Mouse (Mus musculus) T-cell, adult 2 months (primary cell): ENCODE measurements around the gene Tbxa2r.

Experiments used
- DNase-seq: peaks from one replicate; pipeline ENCODE4 v3.0.0; 2022; ENCODE audit warnings: low spot score

Gene Tbxa2r

DNA sequence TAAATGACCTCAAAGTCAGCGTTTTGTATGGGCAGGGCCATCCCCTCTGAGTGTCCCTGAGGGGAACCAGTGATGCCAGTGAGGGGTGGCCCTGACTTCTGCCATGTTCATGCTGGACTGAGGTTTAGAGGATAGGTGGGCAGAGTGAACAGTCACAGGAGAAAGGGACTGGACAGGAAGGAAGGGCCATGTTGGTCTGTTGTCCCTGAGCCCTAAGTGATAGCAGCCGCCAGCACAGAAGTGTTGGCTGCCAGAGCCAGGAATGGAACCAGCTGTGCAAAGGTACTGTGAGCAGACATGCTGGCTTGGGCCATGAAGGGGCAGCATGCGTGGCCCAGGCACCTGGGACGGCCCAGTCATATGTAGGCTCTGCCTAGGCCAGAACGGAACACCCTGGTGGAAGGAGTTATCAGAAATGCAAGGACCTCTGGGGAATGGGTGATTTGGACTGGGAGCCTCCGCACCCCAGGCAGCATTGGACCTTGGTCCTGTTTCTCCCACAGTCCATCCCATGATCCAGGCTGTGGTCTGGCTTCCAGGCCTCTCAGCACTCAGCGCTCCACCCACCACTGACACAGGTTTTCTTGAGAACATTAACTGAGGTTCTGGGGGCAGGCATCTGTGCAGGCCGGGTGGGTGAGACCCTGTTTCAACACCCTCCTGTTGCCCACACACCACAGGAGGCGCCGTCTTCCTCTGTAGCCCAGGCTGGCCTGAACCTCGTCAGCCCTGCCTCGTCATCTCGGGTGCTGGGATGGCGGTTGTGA, 28.8 kb upstream of the Tbxa2r start:
- no peak for DNase-seq

DNA sequence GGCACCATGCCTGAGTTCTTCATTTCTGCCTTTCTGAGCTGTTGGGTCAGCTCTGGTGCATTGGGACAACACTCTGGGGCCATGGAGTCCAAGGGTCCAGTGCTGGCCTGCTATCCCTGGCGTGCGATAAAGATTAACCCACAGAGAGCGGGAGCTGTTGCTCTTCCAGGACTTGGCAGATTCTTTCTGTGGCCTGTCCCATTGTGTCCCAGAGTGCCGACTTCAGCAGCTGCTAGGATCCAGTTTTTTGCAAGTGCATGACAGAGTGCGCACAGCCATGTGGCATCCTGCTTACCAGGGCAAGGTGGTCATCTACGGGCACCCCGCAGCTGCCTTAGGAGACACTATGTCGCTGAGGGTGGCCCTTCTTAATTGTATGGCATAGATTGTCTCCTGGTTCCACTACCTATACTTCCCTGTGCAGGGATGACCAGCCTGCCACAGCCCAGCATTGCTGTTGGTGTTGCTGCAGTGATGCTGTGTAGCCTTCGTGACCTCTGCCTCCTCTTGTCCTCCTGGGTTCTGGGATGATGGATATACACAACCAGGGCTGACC, 28.1 kb upstream of the Tbxa2r start:
- DNase-seq, result no peak

DNA sequence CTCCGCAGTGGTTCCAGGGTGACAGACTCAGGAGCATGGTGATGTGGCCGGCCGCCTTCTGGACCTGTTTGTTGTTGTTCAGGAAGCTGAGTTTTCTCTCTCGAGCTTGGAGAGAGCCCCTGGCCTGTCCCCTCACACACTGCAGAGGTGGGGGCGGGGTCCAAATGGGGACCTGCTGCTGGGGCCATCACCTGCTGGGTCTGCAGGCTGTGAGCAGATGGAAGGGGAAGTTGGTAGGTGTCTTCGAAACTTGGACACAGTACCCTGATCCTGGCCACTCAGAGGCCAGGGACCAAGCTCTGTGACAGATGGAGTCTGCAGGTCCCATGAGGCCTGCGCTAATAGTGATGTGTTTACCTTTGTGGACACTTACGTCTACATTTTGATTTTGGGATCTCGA, 27.2 kb upstream of the Tbxa2r start:
- no peak for DNase-seq

DNA sequence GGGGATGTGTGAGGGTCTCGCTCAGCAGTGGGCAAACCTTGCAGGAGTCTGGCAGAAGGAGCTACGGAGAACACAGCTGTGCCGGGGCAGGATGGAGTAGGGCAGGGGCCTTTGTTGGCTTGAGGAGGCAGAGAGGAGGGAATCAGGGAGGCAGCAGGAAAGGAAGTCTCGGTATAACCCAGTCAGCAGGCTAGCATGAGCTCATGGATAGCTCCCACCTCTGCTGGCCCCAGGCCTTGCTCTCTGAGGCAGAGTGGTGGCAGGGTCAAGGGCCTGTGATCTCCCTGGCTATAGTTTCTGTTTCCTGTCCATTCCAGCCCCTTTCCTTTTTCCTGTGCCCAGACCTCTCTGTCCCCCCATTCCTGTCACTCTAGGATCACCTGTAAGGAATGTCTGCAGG, 26.2 kb upstream of the Tbxa2r start:
- DNase-seq, result no peak

DNA sequence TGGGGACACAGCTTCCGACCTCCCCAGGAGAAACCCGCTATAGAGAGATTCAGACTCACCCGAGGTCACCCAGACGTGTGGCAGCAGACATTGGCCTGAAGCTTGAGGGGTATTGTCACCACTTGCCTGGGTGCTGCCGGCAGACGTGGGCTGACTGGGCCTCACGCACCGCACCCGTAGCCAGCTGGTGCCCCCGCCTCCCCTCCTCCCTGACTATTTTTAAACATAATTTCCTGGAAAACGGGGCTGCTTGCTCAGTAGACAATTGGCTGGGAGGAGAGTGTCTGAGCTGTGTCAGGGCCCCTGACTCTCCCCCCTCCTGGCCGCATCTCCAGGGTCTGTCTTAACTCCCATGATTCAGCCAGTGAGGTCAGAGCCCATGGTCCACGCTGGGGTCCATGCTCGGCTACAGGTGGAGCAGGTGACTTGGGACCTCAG, 25.7 kb upstream of the Tbxa2r start:
- no peak for DNase-seq

DNA sequence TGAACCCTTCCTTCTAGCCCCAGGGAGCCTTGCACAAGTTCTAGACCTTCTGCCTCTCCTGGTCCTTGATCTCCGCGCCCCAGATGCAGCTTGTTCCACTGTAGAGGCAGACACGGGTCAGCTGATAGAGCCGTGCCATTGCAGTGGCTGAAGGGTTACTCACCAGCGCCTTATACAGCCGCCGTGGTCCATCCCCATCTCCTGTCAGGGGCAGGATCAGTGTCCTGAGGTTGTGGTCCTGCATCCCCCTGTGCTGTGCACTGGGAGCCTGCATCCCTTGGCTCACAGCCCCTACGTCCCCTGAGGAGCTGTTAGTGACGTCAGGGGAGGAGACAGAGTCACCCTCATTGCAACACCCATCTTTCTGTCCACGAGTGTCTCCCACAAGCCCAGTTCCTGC, 25.3 kb upstream of the Tbxa2r start:
- DNase-seq, result no peak

DNA sequence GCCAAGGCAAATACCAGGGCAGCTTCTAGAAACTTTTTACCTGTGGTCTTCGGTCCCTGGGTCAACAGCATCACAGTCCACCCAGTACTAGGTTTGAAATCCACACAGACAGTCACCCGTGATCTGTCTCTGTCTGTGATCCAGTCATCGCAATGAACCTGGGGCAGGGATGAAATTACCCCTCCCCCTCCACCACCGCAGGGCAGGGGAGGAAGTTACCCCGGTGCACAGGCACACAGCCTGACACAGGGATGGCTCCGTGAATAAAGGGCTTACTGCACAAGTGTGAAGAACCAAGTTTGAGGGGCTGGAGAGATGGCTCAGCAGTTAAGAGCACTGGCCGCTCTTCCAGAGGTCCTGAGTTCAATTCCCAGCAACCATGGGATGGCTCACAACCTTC, 24.8 kb upstream of the Tbxa2r start:
- DNase-seq, result peak; percentile 64

DNA sequence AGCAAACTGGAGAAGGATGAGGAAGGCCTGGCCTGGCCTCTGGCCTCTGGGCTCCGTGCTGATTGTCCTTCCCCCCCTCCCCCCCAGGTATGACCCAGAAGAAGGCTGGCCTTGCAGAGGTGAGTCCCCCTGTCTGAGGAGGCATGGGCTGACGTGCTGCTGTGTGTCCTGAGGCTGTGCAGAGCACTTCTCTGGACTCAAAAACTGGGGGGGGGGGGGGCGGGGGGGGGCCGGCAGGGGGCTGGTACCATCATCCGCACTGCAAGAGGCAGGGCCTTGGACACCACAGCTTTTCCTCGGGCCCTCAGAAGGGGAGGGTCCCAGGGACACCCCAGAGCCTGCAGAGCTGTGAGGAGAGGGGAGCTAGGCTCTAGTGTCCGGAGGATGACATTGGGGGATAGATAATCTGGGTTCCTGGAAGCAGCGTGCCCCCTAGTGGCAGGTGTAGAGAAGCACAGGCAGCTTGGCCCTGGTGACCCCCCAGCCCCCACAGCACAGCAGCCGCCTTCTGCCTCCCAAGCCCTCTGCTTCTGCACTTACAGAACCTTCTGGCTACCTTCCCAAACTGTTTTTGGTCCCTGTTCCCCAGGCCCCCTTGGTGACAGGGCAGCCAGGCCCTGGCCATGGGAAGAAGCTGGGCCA, 23.8 kb upstream of the Tbxa2r start:
- peak; percentile 65 for DNase-seq

DNA sequence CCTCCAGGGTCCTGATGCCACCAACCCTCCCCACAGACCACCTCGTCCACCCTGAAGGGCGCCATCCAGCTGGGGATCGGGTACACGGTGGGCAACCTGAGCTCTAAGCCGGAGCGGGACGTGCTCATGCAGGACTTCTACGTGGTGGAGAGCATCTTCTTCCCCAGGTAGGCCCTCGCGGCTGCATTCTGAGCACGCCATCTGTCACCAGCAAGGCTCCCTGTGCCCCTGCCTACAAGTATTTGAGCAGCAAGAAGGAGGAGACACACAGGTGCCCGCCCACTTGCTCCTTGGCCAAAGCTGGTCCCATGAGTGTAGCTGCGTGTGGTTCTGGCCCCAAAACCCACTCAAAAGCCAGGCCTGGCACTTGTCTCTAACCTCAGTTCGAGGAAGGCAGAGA, 22.9 kb upstream of the Tbxa2r start:
- DNase-seq, result no peak

DNA sequence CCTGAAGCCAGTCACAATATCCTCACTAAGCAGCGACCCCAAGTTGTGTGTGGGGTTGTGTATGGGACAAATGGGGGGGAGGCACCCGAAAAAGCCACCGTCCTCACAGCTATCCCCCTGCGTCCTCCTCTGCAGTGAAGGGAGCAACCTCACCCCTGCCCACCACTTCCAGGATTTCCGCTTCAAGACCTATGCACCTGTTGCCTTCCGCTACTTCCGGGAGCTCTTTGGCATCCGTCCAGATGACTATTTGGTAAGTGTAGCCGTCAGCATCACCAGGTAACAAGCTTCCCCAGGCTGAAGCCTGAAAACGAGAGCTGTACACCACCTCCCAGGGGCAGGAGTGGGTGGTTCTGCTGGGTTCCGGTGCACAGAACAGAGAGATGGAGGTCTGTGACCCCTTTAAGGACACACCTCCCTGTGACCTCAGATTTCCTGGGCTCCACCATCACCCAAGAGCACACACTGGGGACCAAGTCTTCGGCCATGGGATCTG, 22.3 kb upstream of the Tbxa2r start:
- DNase-seq, result no peak

DNA sequence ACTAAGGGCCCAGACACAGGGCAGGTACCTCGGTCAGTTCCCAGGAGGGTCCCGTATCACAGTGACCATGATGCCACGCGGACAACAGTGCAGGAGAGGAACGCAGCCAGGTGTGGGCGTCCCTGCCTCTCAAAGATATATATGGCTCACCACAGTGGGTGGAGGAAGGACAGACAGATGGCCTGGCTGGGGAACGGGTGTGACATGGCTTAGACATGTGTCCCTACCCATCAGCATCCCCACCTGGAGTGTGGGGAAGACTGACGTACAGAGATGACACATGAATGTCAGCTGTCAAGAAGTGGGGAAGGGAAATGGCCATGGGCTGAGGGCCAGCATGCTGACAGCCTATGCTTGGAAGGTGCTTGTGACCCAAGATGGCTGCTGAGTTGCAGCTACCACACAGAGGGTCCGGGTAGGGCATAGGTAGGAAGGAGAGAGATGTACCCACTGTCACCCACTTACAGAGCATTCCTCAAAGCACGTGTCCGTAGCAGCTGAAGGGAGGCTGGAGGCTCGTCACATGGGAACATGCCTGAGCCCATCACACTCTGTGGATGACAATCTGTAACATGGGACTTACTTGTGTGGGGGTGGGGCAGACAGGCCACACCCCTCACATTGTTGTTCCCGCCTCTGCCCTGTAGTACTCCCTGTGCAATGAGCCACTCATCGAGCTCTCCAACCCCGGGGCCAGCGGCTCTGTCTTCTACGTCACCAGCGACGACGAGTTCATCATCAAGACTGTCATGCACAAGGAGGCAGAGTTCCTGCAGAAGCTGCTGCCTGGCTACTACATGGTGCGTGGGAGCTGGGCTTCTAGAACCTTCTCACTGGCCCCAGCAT, 21.5 kb upstream of the Tbxa2r start:
- no peak for DNase-seq

DNA sequence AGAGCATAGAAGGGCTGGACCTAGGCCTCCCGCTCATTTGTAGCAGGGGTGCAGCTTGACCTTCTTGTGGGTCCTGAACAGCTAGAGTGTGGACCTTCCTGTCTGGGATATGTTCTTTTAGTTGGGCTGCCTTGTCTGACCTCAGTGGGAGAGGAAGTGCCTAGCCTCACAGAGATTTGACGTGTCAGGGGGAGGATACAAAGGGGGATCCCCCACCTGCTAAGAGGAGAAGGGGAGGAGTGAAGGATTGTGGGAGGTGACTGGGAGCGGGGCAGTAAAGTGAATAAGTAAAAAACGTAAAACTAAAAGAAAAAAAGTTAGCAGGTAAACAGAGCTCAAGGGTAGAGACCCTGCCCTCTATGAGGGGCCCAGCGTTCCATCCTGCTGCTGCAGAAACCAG, 19.0 kb upstream of the Tbxa2r start:
- DNase-seq, result no peak

DNA sequence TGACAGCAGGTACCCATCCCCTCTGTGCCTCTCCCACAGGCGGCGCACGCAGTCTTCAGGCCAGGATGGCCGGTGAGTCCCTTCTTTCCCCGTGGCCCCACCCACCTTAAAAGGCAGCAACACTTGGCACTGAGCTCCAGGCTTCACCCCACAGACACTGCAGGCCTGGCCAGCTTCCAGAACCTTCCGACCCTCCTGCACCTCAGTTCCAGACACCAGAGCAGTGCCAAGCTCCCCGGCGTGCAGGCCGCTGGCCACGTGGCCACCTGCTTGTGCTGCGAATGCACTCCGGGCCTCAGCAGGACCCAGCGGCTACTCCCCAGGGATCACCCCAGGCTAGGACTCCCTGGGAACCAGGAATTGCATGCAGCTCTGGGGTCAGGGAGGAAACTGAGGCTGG, 14.9 kb upstream of the Tbxa2r start:
- no peak for DNase-seq

DNA sequence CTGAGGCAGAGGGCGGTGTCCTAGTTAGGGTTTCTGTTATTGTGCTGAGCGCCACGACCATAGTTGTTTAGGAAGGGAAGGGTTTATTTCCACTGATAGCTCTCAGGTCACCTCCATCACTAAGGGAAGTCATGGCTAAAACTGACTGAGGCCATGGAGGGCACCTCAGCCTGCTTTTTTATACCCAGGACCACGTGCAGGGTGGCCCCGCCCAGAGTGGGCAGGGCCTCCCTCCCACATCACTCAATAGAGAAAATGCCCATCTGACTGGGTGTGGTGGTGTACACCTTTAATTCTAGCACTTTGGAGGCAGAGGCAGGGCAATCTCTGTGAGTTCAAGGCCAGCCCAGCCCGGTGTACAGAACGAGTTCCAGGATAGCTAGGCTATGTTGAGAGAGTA, 14.3 kb upstream of the Tbxa2r start:
- DNase-seq, result no peak

DNA sequence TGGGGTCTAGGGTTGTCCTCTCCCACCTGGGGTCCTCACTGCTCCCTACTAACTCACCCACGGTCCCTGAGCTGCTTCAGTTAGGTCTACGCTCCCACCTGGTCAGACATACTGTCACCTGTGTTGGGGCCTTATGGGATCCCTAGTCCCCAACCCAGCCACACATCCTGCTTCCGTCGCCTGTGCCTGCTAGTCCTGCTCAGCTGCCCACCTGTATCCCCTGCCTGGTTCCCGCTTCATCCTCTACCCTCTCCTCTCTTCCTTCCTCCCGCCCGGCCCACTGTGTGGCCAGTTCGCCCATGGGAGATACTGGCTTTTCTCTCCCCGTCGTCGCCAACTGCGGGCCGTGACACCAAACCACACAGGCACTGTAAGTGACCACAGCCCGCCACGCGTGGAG, 12.9 kb upstream of the Tbxa2r start:
- DNase-seq, result no peak

DNA sequence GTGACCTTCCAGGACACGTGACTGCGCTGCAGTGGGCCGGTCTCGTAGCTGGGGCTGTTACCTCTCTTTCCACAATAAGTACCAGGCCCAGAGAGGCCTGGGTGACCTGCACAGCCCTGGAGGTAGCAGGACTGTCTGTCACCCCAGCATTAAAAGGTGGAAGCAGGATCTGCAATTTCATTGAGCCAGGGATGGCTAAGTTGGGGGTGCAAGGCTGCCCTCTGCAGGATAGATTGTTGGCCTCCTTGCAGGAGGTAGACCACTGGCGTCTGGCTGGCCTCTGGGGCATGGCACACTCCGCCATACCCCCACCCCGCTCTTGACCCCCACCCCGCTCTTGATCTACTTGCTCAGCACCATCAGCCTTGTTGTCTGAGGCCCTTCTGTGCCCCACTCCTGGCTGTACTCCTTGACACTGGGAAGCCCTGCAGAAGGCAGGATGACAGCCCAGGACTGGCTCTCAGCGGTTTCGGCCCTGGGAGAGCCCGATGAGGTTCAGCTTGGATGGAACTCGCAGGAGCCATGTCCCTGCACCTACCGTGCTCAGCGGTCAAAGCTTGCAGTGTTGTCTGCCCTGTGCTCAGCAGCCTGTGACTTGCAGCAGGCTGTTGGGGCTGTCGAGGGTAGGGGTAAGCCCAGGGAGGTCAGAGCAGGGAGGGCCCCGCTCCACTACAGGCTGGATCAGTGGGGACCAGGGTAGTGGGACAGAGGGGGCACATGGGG, 12.0 kb upstream of the Tbxa2r start:
- no peak for DNase-seq

DNA sequence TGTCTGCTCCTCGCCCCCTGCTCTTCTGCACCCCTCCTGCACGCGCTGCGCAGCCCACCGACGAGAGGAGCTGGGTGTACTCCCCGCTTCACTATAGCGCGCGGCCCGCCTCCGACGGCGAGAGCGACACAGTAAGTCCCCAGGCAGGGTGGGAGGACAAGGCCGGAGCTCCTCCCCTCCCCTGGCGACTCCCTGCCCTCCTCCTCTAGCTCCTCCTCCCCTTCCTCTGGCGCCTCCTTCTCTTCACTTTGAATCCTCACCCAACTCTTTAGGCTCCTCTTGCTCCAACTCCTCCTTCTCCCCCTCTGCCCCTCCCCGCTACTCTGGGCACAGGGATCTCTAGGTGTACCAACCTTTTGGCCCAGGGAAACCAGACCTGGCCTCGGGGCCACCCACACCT, 11.3 kb upstream of the Tbxa2r start:
- no peak for DNase-seq

DNA sequence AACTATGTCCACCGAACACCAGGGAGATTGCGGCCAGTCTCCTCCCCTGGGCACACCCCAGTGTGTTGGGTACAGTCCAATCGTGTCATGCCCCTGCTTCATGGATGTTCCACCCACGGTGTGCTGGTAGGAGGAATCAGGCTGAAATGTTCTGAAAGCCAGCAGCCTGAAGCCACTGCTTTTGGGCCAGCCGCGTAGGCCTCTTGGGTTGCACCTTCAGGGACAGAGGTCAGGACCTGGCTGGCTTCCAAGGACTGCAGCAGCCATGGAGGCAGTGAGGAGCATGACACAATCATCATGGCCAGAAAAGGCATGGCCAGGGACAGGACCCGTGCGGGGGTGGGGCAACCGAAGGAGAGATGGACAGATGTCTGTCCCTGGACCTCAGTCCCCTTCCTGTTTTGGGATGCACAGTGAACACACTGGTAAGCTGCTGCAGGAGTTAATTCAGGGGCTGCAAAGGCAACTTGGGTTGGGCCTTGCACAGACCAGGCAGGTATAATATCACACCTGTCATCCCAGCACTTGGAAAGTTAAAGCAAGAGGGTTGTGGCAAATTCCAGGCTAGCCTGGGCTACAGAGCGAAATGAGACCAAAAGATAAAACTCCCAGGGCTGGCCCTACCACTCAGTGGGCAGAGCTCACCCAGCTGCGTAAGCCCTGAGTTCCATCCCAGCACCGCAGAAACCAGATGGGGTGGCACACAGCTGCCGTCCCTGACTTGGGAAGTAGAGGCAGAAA, 9.8 kb upstream of the Tbxa2r start:
- DNase-seq, result no peak

DNA sequence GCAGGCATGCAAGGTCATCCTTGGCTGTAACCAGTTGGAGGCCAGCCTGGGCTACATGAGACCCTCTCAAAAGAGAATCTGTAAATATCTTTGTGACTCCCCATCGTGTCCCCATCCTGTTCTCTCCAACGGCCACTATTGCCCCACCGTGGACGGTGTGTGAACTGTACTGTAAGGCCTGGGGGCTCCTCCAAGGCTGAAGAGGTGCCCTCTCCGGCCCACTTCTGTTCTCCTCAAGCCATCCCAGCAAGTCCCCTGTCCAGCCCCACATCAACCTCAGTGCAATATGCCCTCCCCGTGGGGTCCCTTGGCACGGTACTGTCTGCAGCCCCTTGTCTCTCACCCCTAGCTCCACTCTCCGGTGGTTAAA, 9.2 kb upstream of the Tbxa2r start:
- no peak for DNase-seq

DNA sequence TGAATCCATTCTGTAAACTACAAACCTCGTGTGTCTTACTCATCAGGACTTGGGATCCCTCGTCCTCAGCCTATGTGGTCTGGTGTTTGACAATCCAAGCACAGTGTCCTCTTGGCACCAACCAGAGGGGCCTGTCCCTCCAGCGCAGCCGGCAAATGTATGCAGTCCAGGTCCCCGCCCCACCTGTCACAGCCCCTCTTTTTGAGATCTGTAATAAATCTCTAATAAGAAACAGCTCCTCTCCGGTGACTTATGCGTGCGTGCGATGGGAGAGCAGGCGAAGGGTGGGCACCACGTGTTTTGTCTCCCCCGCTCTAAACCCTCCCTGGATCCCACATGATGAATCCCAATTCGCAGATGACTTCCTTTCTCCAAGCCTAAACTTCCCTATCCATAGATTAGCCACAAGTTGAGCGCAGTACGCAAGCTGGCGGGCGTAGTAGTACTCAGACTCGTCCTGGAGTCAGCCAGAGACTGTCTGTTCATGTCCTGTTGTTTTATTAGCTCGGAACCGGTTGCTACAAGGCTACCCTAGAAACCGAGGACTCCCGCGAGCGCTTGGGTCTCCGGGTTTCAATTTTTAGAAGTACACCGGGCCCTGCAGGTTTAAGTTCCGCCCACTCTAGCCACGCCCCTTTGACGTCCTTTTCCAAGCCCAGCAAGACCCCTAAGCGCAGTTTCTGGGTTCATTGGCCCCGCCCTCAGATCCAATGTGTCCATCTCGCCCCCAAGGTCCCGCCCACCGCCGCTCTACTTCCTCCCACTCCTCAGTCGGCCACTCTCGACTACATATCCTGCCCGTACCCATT, 8.6 kb upstream of the Tbxa2r start:
- DNase-seq, result no peak
